Mouse (Mus musculus) CH12.LX (cell line): ENCODE measurements at regions not wholly inside any gene's neighbourhood (a gene's known extent, or its start where the extent isn't known, plus 50 kb on each side); places are given as distances from the start of the nearest gene placed in this dataset.

Experiments used
- DNase-seq: peaks from one replicate; pipeline ENCODE4 v3.0.0-alpha.2; 2013; ENCODE audit errors: extremely low read depth
- H3K27ac ChIP-seq: 2 replicates; pipeline ENCODE4 v1.5.1; 2012; ENCODE audit warnings: low read depth, mild to moderate bottlenecking, control low read depth, moderate library complexity; ENCODE audit not compliant: insufficient read depth
- H3K27me3 ChIP-seq: replicated peaks from 2 replicates; pipeline ENCODE3; 2012; ENCODE audit warnings: inconsistent platforms
- H3K36me3 ChIP-seq, 2 experiments: replicated peaks in 1 of 2; 2 replicates each; pipeline versions ENCODE3 to v1.6.1; 2012; ENCODE audit warnings: inconsistent platforms in 1 of 2, low read length in 1 of 2, mild to moderate bottlenecking in 1 of 2, mixed read lengths in 1 of 2, moderate library complexity in 1 of 2; ENCODE audit not compliant: control insufficient read depth in 1 of 2, insufficient read depth in 1 of 2
- H3K4me1 ChIP-seq, 2 experiments: 2 replicates each; pipeline ENCODE4 v1.6.1; 2012; ENCODE audit warnings: inconsistent platforms in 1 of 2, moderate library complexity in 1 of 2; ENCODE audit not compliant: insufficient read depth in 2 of 2, control insufficient read depth in 1 of 2
- H3K4me2 ChIP-seq: 2 replicates; pipeline ENCODE4 v1.6.1; 2012; ENCODE audit warnings: low read depth, mild to moderate bottlenecking, control low read depth; ENCODE audit not compliant: poor library complexity, insufficient read depth, severe bottlenecking
- H3K4me3 ChIP-seq, 3 experiments: fragments of 150-350 bp in 1 of 3; sonication (generic) in 1 of 3; replicated peaks in 1 of 3; 2 replicates each; pipeline versions ENCODE3 to v1.5.1; 2011 to 2012; ENCODE audit warnings: low read depth in 2 of 3, low read length in 2 of 3, mild to moderate bottlenecking in 2 of 3, moderate library complexity in 2 of 3, control low read depth in 1 of 3, improper control_type of control experiment in 1 of 3, inconsistent platforms in 1 of 3, mixed read lengths in 1 of 3; ENCODE audit not compliant: poor library complexity in 1 of 3
- H3K79me2 ChIP-seq: replicated peaks from 2 replicates; pipeline ENCODE4 v1.6.1; 2012; ENCODE audit warnings: mild to moderate bottlenecking, moderate library complexity; ENCODE audit not compliant: control insufficient read depth, poor library complexity, insufficient read depth, severe bottlenecking; ENCODE audit errors: extremely low read depth
- H3K9ac ChIP-seq: 2 replicates; pipeline ENCODE4 v1.6.1; 2012; ENCODE audit warnings: low read depth, mild to moderate bottlenecking, control low read depth, moderate library complexity; ENCODE audit not compliant: insufficient read depth
- H3K9me3 ChIP-seq: replicated peaks from 2 replicates; pipeline ENCODE3; 2012; ENCODE audit warnings: low read length, inconsistent platforms, mixed read lengths
- CHD2 ChIP-seq: IDR thresholded peaks from 2 replicates; pipeline ENCODE4 v1.6.1; 2011; ENCODE audit warnings: low read length, improper control_type of control experiment
- ELF1 ChIP-seq: IDR thresholded peaks from 2 replicates; pipeline ENCODE4 v1.6.1; 2014; ENCODE audit warnings: low read depth, mild to moderate bottlenecking, inconsistent platforms, low read length, improper control_type of control experiment
- EP300 ChIP-seq: IDR thresholded peaks from 2 replicates; pipeline ENCODE4 v1.6.1; 2011; ENCODE audit warnings: low read length, improper control_type of control experiment
- ETS1 ChIP-seq: conservative IDR thresholded peaks from 2 replicates; pipeline ENCODE4 v1.6.1; 2012; ENCODE audit warnings: low read depth, mild to moderate bottlenecking, inconsistent platforms, low read length, improper control_type of control experiment, moderate library complexity
- HCFC1 ChIP-seq: IDR thresholded peaks from 2 replicates; pipeline ENCODE4 v1.6.1; 2012; ENCODE audit warnings: low read depth, mild to moderate bottlenecking, inconsistent platforms, low read length, improper control_type of control experiment
- IRF4 ChIP-seq: IDR thresholded peaks from 2 replicates; pipeline ENCODE4 v1.6.1; 2014; ENCODE audit warnings: low read depth, mild to moderate bottlenecking, inconsistent platforms, low read length, improper control_type of control experiment
- JUN ChIP-seq: IDR thresholded peaks from 2 replicates; pipeline ENCODE4 v1.6.1; 2011; ENCODE audit warnings: low read depth, mild to moderate bottlenecking, low read length, improper control_type of control experiment, moderate library complexity; ENCODE audit not compliant: insufficient read depth
- JUND ChIP-seq: conservative IDR thresholded peaks from 2 replicates; pipeline ENCODE4 v1.6.1; 2011; ENCODE audit warnings: low read depth, low read length, improper control_type of control experiment
- MAFK ChIP-seq: IDR thresholded peaks from 2 replicates; pipeline ENCODE4 v1.6.1; 2011; ENCODE audit warnings: low read length, improper control_type of control experiment; ENCODE audit not compliant: insufficient replicate concordance
- MEF2A ChIP-seq: IDR thresholded peaks from 2 replicates; pipeline ENCODE4 v1.6.1; 2014; ENCODE audit warnings: low read depth, mild to moderate bottlenecking, inconsistent platforms, low read length, improper control_type of control experiment, borderline replicate concordance
- MYC ChIP-seq: IDR thresholded peaks from 2 replicates; pipeline ENCODE4 v1.6.1; 2011; ENCODE audit warnings: low read depth, mild to moderate bottlenecking, improper control_type of control experiment, low read length
- POLR2A ChIP-seq: IDR thresholded peaks from 2 replicates; pipeline ENCODE4 v1.6.1; 2011; ENCODE audit warnings: low read depth, mild to moderate bottlenecking, improper control_type of control experiment, low read length
- RCOR1 ChIP-seq: conservative IDR thresholded peaks from 2 replicates; pipeline ENCODE4 v1.6.1; 2012; ENCODE audit warnings: low read depth, mild to moderate bottlenecking, inconsistent platforms, low read length, improper control_type of control experiment
- SIN3A ChIP-seq: IDR thresholded peaks from 2 replicates; pipeline ENCODE4 v1.6.1; 2012; ENCODE audit warnings: low read length, improper control_type of control experiment, inconsistent platforms
- ZC3H11A ChIP-seq: IDR thresholded peaks from 2 replicates; pipeline ENCODE4 v1.6.1; 2012; ENCODE audit warnings: low read depth, mild to moderate bottlenecking, inconsistent platforms, low read length, improper control_type of control experiment
- dilution Hi-C: fragments of 300-500 bp; cut with MboI; formaldehyde crosslinking; loops from 2 replicates; pipeline ENCODE4 v1.14.3; 2020; ENCODE audit warnings: low sequenced_read_pairs; ENCODE audit not compliant: extremely low pct_unique_long_range_greater_than_20kb, extremely low pct_ligation_motif_present
- in situ Hi-C: fragments of 300-500 bp; cut with MboI; formaldehyde crosslinking; loops from 3 replicates; pipeline ENCODE4 v1.14.3; 2019; ENCODE audit warnings: low sequenced_read_pairs, low pct_ligation_motif_present, low pct_unique_long_range_greater_than_20kb, mixed read lengths

DNA sequence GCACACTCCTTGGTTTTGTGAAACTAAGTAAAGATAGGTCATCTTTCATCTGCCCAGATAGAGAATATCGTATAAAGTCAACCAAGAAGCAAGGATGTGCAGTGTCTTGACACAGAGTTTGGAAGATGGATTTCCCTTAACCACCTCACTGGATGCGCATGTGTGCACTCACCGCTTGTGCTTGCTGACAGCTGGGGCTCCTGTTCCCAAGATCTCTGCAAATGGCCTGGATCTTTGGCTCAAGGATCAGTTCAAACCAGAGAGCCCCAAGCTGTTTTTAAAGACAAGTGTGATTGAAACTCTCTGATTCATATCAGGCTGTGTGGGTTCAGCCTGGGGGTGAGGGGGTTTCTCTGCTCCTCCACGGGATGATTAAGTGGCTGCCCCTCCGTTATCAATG is 288.6 kb upstream of the Lyplal1 start:
- H3K36me3 ChIP-seq = no peaks in the 10 kb centered on the region
- peaks cover 76% of the 10 kb centered on the region for H3K9me3 ChIP-seq
- H3K27me3 ChIP-seq = no peaks in the 10 kb centered on the region
- dilution Hi-C loops (no loop called here), in situ Hi-C loops (no loop called here)
- H3K27ac ChIP-seq = no peak overlapping the region
- TF ChIP-seq MEF2A (no peak), HCFC1 (no peak)
- TF ChIP-seq, all 38 proteins: peak for 0
- DNase-seq = no peak
- Histone ChIP-seq H3K4me2 (no peak overlapping the region), H3K4me1 (no peaks in the 10 kb centered on the region), H3K9ac (no peak overlapping the region), H3K4me3 (no peak overlapping the region), H3K79me2 (no peaks in the 10 kb centered on the region)

GRCm38 (mm10) chr1:186399762-186400161 is 282.7 kb upstream of the Lyplal1 start:
- no peak overlapping the region for H3K9ac ChIP-seq
- H3K4me2 ChIP-seq = no peak overlapping the region
- H3K36me3 ChIP-seq = no peaks in the 10 kb centered on the region
- no peak overlapping the region for H3K27ac ChIP-seq
- dilution Hi-C loops (no loop called here), in situ Hi-C loops (no loop called here)
- no peak for DNase-seq
- H3K79me2 ChIP-seq = no peaks in the 10 kb centered on the region
- H3K9me3 ChIP-seq = peaks cover 64% of the 10 kb centered on the region
- no peaks in the 10 kb centered on the region for H3K27me3 ChIP-seq
- H3K4me1 ChIP-seq = no peaks in the 10 kb centered on the region
- TF ChIP-seq SIN3A (no peak), MYC (no peak), EP300 (no peak), POLR2A (no peak), JUN (no peak), ETS1 (no peak), CHD2 (no peak), MAFK (no peak)
- no peak overlapping the region for H3K4me3 ChIP-seq

GRCm38 (mm10) chr1:186393005-186393404 is 275.9 kb upstream of the Lyplal1 start:
- Histone ChIP-seq H3K4me2 (no peak overlapping the region), H3K9me3 (peaks cover 43% of the 10 kb centered on the region), H3K4me1 (no peaks in the 10 kb centered on the region), H3K36me3 (no peaks in the 10 kb centered on the region), H3K4me3 (no peak overlapping the region), H3K27me3 (no peaks in the 10 kb centered on the region), H3K27ac (no peak overlapping the region), H3K9ac (no peak overlapping the region), H3K79me2 (no peaks in the 10 kb centered on the region)
- in situ Hi-C loops (no loop called here), dilution Hi-C loops (no loop called here)
- no peak for DNase-seq
- no peak for TF ChIP-seq IRF4
- TF ChIP-seq JUND = no peak
- no peak for TF ChIP-seq RCOR1
- no peak for TF ChIP-seq MEF2A
- TF ChIP-seq ZC3H11A = no peak
- no peak for TF ChIP-seq ELF1
